Mouse (Mus musculus) G1E (cell line): ENCODE results near the gene Cirbp.

Experiments used
- CTCF ChIP-seq: IDR thresholded peaks from 2 replicates; pipeline ENCODE4 v1.5.1; 2012; ENCODE audit warnings: low read depth, low read length, inconsistent platforms, mixed read lengths
- GATA1 ChIP-seq: IDR thresholded peaks from 2 replicates; pipeline ENCODE4 v1.6.1; 2012; ENCODE audit warnings: borderline replicate concordance, low read length, inconsistent platforms, mixed read lengths
- POLR2AphosphoS5 ChIP-seq: IDR thresholded peaks from 2 replicates; pipeline ENCODE4 v1.6.1; 2012; ENCODE audit warnings: low read depth, low read length, inconsistent platforms; ENCODE audit not compliant: insufficient replicate concordance
- TAL1 ChIP-seq: conservative IDR thresholded peaks from 2 replicates; pipeline ENCODE4 v1.6.1; 2012; ENCODE audit warnings: low read depth, low read length, inconsistent platforms, mixed read lengths

DNA sequence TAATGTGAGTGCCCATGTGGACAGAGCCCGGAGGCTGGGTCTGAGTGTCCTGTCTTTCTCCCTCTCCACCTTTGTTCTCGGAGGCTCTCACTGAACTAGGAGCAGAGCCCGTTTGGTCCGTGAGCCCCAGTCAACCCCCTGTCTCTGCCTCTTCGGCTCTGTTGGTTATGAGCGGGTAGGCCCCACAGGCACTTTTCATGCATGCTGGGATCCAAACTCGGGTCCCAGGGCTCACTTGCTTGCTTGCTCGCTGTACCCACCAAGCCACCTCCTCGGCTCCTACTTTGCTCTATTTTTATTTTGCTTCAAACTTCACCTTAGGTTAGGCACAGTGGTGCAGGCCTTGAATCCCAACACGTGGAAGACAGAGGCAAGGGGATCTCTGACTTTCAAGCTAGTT is 22.0 kb downstream of the Cirbp start:
- TF ChIP-seq CTCF (no peak), GATA1 (no peak), TAL1 (no peak), POLR2AphosphoS5 (no peak)
